Mouse (Mus musculus) c-Kit-negative CD71-positive TER-119-positive erythroid progenitor cells, embryonic 14.5 days (primary cell): ENCODE results near the gene Tra2b.
"Not testable (repeated sequence)": the region's sequence is repeated elsewhere in the genome, so short reads cannot be mapped to it uniquely, and the experiment has no call there.

ENCODE experiments used
- DNase-seq: peaks from one replicate; pipeline ENCODE4 v3.0.0-alpha.2; 2013; ENCODE audit warnings: low read depth, low spot score

Tra2b gene

DNA sequence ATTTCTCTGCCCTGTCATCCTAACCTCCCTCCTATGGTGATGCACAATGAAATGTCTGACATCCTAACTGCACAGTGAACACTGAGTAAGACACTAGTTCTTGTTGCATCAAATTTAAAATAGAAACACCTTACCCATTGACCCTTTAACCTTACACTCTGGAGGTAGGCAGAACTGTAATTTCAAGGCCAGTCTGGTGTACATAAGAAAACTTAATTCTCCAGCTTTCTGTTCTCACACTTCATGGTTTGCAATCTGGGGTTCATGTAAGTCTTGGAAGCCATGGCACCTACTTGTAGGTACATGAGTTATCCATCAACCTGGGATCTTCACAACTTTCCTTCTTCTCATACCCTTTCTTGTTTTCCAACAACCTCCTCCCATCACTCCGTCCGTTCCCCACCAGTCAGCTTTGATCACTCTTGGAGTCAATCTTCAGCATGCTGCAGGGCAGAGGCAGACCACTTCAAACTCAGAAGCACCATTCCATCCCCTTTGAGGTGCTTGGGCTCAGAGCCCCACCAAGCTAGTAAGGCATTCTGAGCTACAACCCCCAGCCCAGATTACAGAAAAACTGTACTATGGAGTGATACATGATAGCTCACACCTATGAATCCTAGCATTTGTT, 23.5 kb downstream of the Tra2b start:
- no peak for DNase-seq

DNA sequence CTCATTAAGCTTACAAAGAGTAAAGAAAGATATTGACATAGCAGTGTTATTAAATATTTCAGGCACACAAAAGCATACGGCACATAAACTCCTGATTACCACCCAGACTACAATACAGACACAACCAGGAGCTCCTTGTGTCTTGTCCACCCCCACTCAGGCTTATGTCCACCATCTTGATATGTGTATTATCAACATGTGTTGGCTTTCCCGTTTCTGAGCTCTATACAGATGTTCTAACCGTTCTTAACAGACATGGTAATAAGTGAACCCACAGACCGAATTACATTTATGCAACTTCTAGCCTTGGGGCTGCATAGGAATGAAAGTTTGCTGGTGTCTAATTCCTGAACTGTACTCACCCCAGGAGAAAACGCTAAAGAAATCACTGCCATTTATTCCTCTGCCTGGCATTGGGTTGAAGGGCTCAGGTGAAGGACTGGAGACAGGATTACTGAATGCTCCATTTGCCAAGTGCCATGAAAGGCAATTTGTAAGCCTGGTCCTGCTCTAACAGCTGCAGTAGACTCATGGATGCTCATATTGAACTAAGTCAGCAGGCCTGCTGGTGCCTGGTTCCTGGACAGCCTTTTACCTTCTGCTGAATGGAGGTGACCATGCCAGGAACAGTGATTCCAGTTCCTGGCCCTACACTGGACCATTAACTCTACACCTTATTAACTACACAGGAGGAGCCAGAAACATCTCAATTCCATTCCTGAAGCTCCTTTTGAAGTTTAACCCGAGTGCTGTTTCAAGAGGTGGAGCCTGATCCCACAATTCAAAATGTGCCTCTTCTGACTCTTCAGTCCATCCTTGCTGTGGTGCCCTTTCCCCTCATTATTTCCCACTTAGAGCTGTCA, 24.2 kb downstream of the Tra2b start:
- DNase-seq, result no peak

DNA sequence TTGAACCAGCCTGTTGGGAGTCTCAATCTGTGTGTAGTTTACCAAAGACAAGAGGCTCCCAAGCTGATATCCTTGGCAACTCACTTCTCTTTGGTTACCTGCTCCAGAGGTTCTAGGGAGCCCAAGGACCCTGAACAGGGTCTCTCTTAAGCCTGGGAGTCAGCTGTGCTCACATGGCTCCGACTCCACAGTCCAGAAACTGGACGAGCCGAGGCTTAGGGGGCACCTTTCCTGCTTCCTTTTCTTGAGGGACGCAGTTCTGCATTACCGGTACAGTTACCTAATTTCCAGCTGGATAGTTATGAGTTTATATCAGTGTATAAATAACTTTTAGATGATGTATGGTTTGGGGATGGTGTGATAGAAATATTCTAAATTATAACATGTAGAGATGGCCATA, 24.9 kb downstream of the Tra2b start:
- DNase-seq, result no peak

DNA sequence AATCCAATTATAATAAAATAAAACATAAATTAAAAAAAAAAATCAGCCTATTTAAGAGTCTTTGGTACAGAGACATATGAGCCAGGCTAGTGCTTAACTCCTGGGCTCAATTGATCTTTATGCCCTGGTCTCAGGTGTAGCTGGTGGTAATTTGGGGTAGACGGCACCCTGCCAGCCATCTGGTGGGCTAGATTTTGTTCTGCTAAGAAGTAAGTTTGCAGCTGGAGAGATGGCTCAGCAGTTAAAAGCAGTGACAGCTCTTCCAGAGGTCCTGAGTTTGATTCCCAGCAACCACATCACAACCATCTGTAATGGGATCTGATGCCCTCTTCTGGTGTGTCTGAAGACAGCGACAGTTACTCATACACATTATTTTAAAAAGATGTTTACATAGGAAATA, 25.8 kb downstream of the Tra2b start:
- DNase-seq, result no peak

DNA sequence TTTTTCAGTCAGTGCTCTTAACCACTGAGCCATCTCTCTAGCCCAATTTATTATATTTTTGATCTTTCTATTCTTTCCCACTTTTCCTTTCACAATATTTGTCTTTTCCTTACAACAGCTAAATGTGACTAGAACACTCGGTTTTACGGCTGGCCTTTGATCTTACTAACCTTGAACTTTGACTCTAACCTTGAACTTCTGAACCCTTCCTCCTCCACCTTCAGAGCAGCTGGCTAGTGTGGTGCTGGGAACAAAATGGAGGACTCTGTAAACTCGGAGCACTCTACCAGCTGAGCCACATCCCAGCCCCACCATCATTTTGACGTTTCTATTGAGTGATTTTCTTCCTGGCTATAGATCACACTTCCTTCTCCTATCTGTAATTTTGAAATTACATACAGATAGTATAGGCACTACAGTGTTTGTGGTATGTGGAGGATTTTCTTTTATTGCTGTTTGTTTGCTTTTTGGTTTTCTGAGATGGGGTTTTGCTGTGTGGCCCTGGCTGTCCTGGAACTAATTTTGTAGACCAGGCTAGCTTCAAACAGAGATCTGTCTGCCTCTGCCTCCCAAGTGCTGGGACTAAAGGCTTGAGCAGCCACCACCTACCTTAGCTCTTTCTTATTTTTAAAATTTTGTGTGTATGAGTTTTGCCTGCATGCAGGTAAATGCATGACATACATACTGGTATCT, 26.7 kb downstream of the Tra2b start:
- DNase-seq, result no peak

DNA sequence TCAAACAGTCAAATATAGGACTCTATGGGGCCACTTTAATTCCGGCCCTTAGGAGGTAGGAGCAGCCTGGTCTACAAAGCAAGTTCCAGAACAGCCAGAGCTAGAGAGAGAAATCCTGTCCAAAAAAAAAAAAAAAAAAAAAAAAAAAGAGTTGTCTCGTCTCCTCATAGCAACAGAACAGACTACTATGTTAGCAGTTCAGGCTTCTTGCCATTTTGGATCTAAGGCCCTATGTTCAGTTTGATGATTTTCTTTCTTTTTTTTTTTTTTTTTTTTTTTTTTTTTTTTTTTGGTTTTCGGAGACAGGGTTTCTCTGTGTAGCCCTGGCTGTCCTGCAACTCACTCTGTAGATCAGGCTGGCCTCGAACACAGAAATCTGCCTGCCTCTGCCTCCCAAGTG, 27.4 kb downstream of the Tra2b start:
- not testable (repeated sequence) for DNase-seq

DNA sequence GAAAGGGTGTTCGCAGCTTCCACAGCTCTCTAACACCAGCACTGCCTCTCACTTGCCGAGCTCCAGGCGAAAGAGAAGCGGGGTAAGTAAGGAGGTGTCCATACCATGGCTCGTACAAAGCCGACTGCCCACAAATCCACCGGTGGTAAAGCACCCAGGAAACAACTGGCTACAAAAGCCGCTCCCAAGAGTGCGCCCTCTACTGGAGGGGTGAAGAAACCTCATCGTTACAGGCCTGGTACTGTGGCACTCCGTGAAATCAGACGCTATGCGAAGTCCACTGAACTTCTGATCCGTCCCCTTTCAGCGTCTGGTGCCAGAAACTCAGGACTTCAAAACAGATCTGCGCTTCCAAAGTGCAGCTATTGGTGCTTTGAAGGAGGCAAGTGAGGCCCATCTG, 29.0 kb downstream of the Tra2b start:
- no peak for DNase-seq

DNA sequence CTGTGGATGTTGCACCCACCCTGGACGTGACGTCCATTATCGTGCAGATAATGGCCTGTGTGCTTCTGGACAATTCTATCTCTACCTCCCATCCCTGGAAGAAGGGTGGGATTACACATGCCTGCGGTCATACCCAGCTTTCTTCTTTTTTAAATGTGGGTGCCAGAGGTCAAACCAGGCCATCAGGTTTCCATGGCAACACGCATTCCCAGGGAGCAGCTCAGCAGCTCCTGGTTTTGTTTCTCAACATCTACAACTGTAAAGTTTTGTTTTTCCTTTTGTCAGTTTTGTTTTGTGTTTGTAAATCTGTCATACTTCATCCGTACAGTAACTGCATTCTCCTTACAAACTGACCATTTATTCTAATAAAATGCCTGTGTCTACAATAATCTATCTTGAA, 31.3 kb downstream of the Tra2b start:
- no peak for DNase-seq

DNA sequence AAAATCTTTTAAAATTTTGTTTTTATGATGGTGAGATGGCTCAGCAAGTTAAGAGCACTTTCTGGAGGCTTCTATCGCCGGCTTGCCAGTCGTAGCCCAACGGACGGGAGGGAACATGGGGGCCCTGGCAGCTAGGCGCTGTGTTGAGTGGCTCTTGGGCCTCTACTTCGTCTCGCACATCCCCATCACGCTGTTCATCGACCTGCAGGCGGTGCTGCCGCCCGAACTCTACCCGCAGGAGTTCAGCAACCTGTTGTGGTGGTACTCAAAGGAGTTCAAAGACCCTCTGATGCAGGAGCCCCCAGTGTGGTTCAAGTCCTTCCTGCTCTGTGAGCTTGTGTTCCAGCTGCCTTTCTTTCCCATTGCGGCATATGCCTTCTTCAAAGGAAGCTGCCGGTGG, 35.5 kb downstream of the Tra2b start:
- DNase-seq, result not testable (repeated sequence)

DNA sequence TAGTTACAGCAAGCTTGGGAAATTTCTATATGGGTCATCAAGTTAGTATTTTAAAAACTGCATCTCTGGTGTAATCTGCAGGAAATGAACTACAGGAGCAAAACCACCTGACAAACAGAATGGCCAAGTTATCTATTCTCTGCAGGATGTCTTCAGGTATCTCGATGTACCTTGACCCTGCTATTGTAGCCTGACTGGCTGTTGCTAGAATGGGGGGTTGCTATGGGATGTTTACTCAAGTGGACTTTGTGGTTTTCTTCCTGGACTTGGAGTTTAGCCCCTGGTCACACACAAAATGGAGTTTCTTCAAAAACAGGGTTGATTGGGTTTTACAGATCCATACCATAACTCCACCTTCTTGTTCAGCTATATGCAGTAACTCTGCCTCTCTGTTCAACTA, 62.3 kb downstream of the Tra2b start:
- DNase-seq, result no peak

DNA sequence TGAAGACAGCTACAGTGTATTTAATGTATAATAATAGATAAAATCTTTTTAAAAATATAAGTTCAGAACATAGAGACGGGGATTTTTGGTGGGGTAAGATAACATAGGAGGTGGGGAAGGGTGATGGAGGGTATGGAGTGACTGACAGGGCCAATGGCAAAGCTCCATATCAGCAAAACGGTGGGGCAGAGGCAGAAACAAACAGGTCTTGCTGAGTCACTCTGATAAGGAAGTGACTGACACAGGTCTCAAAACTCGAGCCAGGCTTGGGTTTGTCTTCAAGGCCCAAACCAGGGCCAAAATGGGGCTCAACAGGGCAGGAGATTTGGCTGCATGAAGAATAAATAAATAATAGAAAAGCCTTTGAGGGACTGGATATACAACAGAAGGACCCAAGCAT, 63.9 kb downstream of the Tra2b start:
- DNase-seq, result peak; percentile 2

DNA sequence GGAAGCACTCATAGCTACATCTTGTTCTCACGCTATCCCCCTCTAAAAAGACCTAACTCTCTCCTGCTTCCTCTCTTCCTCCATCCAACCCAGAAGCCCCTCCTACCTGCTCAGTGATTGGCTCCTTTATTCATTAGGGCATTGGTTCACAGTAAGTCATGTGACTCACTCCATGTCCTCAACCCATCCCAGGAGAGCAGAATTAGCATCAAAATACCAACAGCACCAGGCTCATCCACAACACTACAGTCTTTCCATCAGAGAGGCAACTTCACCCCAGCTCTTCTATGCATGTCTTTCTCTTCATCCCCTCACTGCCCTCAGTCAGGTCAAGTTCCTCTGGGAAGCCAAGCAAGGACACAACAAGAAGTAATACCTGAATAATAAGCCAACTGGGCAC, 65.3 kb downstream of the Tra2b start:
- no peak for DNase-seq
